Mouse (Mus musculus): Measurements from ENCODE around the gene 1700061G19Rik.
"Not testable (repeated sequence)": the region's sequence is repeated elsewhere in the genome, so short reads cannot be mapped to it uniquely, and the experiment has no call there.

The 1700061G19Rik gene

DNA sequence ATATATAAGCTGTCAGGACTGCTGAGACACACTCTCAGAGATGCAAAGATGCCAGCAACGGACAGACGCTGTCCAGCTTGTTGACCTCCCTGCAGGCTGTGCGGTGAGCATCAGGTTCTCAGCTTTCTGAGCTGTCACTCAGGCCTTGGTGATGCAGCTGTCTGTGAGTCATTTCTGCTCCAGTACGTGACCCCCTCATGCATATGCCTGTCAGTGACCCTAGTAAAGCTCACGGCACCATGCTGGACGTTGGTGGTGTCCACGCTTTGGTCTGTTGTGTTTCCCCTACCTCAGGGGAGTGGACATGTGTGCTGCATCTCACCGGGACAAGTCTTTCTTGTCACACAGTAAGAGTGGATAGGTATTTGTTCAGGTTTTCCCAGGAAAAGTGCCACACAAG, 3.5 kb upstream of the 1700061G19Rik start:
- no peak for DNase-seq (ENCODE audit: low spot score in 2 of 2)

DNA sequence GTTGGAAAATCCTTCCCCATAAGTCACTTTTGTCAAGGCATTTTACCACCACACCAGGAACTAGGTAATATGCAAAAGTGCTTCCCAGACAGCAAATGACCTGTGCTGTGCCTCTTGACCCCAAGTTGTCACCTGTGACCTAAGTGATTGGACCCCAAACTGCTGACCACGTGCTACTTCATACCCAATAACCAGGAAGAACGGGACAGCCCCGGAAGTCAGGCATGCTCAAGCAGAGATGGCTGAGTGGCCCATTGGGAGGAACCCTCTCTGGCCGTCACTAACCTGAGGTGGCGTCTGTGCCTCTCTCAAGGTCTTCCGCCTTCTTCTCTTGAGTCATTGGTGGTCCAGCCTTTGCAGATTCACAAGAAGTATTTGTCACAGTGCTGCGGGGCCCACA, 2.8 kb upstream of the 1700061G19Rik start:
- DNase-seq (ENCODE audit: low spot score in 2 of 2) = no peak

DNA sequence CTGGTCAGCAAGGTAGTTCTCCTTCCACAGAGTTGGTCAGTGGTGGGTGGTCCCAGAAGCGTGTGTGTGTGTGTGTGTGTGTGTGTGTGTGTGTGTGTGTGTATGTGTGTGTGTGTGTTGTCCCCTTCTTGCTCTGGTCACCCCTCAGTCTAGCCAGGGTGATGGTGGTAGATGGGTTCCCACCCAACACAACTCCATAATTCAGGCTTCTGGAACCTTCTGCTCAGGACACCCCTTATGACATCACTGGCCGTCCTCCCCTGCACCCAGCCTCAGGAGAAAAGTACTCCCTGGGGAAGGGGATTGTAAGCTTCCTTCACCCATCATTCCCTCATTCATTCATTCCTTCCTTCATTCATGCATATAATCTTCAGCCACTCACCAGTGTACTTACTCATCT, 1.0 kb upstream of the 1700061G19Rik start, which contains the start of gene Acsbg2:
Acsbg2 (minus strand) TSS at position 211 of the 400 bp plus-strand sequence.
- DNase-seq (ENCODE audit: low spot score in 2 of 2) = no peak

DNA sequence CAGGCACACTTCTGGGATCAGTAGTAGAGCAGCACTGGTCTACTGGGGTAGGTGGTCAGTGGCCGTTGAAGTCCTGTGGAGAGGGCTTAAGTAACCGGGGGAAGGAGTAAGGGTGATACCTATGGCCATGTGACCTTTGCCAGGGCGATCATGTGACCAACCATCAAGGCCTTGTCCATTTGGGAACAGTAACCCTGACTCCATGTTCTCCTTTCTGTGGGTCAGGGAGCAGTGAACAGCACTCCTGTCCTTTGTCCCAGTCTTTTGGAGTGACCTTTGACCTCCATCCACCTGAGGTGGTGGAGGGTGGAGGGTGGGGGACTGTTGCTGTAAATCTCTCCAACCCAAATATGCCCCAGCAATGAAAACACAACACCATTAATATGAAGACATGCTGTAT, 1.2 kb downstream of the 1700061G19Rik start:
- no peak for DNase-seq (ENCODE audit: low spot score in 2 of 2)

DNA sequence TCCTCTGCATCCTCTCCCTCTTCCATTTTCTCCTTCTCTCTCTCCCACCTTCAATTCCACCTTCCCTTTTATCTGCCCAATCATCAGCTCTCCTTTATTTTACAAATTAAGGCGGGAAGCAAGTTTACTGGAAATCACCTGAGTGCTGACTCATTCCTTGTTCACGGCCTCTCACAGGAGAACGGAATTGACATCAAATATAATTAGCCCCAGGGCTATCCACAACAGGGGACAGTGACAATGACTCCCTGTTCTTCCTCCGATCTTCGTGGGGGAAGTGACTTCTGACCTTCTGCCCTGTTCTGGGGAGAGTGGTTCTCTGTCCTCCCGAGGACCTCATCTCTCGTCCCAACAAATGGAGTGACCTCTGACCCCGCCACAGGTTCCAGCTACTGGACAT, 1.7 kb downstream of the 1700061G19Rik start:
- no peak for DNase-seq (ENCODE audit: low spot score in 2 of 2)

DNA sequence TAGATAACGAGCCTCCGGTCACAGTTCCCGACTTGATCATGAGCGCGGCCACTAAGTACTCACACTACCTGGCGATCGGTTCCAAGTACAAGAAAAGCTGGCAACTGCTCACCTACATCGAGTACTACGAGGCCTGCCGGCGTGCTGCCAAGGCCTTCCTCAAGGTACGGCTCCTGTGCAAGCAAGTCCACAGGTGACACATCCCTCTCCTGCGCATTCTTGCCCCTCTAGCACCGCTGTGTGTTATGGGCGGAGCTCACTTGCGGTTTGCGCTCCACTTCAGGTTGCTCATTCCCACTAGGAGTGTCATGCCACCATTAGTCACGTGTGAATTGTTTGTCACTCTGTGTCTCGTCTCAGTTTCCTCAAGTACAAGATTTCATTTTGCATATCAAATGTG, 2.1 kb downstream of the 1700061G19Rik start:
- DNase-seq (ENCODE audit: low spot score in 2 of 2) = no peak

DNA sequence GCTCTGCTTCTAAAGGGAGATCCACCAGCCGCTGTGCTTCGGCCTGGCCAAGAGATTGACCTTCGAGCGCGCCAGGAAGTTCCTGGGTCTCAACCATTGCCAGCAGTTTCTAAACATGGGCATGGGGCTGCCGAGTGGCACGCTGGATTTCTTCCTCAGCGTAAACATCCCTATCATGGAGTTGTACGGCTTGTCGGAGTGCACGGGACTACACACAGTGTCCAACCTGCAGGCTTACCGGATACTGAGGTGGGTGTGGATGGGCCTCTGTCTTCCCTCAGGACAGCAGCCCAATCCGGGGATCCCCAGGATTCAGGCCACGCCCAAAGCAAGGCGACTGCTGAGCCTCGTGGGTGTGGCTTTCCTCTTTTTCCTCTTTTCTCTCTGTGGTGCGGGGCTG, 8.3 kb downstream of the 1700061G19Rik start:
- no peak for DNase-seq (ENCODE audit: low spot score in 2 of 2)

DNA sequence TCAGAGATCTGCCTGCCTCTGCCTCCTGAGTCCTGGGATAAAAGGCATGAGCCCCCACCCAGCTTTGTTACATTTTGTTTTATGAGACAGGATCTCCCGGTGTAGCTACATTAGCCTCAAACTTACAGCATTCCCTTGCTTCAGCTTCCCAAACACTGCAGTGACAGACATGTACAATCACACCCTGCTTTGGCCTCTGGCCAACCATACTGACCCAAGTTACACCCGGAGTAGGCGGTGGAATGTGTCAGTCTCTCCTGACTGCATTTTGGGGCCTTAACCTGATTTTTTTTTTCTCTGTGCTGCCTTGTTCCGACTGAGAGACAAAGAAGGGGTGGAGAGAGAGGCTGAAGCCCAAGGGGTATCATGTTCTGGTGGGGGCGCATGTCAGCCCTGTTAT, 9.1 kb downstream of the 1700061G19Rik start:
- DNase-seq (ENCODE audit: low spot score in 2 of 2) = no peak

DNA sequence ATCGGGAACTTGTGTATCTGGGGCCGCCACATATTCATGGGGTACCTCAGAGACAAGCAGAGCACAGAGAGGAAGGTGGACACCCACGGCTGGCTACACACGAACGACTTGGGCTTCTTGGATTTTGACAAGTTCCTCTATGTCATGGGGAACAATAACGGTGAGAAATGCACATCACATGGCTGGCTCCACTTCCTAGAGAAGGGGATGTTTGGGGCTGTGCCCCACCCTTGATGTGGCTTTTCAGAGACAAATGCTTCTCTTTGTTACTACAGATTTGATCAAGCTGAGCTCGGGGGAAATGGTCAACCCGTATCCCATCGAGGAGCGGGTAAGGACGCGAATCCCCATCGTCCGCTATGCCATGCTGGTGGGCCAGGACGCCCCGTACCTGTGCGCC, 9.5 kb downstream of the 1700061G19Rik start:
- DNase-seq (ENCODE audit: low spot score in 2 of 2) = no peak

DNA sequence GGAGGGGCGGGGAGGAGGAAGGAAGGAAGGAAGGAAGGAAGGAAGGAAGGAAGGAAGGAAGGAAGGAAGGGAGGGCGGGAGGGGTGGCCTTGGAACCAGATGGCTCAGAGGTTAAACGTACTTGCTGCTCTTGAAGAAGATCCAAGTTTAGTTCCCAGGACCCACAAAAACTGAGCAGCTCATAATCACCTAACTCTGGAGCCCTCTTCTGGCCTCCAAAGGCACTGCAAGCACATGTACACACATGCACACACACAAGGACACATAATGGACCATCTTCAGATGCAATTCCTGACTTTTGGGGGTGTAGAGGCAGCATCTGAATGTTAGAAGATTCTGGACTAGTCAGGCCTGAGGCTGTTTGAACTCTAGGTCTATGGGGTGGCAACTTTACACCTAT, 12.8 kb downstream of the 1700061G19Rik start:
- no peak for DNase-seq (ENCODE audit: low spot score in 2 of 2)

DNA sequence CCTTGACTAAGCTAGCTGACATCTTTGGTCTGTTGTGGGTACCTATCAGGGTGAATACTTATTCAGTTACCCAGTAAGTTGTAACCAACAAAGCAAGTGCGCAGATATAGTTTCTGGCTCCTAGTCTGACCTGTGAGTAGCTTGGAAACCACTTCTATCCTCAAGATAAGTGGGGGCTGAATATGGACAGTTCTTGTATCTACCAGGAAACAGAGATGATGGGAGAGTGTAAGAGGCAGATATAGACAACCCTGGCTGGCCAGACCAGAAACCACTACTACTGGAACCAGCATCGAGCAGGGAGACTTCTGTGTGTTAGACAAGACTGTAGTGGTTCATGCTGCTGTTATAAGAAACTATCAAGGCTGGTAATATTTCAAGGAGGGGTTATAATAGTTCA, 14.7 kb downstream of the 1700061G19Rik start:
- no peak for DNase-seq (ENCODE audit: low spot score in 2 of 2)

DNA sequence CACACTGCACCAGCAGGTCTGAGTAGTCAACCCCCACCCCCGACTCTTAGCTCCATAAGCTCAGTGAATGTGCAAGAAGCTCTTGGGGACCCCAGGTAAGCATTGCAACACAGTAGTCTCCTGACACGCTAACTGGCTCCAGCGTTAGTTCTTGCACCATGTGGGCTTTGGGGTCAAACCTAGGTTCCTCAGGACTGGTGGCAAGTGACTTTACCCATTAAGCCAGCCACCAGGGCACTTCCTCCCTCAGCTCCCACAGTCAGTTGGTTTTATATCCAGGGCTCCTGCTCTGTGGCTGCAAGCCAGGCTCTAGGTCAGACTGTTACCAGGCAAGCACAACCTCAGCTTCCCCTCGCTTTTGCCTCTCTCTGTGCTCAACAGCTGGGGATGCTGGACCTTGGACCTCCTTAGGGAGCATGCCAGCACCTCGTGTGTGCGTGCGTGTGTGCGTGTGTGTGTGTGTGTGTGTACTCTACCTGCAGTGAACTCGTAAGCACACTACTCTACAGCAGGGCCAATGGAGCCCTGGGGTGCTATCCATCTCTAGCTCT, 20.2 kb downstream of the 1700061G19Rik start:
- DNase-seq (ENCODE audit: low spot score in 2 of 2) = no peak

DNA sequence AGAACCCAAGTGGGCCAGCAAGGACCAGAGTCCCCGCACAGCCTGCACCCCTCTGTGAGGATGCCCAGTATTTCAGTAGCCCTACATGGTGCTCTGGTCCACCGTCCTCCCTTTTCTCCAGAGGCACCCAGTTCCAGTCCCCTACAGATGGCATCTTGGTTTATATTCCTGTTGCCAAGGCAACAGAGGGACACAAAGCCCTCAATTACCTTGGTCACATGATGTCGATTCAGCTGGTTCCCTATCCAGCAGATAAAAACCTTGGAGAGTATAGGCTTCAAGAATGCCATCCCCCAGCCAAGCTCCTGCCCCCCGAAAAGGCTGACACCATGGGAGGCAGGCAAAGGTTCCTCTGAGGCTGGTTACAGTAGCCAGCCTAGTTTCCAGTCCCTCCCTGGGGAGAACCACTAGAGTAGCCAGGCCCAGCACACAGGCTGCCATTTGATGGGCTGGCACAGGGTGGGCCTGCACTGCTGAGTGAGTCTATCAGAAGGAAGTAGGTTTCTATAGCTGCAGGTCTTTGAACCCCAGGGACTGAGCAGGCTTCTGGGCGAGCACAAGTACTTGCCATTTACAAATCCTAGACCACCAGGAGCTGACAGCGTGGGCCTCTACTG, 21.3 kb downstream of the 1700061G19Rik start:
- DNase-seq (ENCODE audit: low spot score in 2 of 2) = no peak

DNA sequence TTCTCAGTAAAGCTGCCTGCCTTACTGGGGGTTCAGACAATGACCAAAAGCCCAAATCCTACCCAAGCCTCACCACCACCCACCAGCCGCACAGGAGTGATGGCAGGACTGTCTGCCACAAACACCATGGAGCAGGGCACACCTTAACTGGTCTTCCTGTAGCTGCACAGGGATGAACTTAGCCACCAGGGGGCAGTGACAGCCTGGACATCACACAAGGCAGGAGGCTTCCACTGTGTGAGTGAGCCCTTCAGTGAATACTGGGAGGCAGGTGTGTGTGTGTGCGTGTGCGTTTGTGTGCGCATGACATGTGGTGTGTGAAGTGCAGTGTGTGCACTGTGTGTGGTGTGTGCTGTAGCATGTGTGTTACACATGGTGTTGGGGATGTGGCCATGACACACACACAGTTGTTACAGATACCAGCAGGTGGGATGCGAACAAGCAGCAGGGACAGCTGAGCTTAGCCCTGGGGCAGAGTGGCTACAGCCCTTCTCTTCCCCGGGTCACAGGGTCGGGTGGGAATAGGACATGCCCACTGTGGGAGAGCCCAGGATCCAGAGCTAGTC, 22.4 kb downstream of the 1700061G19Rik start:
- DNase-seq (ENCODE audit: low spot score in 2 of 2) = peak; percentile 54 to 75

DNA sequence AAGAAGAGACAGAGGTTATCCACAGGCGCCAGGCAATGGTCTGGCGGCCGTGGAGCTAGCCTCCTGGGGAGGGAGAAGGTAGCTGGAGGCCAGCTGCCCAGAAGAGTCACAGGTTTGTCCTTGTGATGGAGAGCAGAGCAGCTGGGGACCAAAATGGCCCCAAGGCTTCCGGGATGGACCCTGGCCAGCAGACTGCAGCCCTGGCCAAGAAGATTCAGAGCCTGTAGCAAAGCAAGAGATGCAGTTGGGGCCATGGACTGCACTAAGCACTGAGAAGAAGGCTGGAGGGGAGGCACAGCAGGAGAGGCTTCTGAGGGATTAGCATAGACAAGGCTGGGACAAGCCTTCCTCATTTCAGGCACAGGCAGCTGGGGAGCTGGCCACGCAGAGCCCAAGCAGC, 27.4 kb downstream of the 1700061G19Rik start:
- DNase-seq (ENCODE audit: low spot score in 2 of 2) = no peak

DNA sequence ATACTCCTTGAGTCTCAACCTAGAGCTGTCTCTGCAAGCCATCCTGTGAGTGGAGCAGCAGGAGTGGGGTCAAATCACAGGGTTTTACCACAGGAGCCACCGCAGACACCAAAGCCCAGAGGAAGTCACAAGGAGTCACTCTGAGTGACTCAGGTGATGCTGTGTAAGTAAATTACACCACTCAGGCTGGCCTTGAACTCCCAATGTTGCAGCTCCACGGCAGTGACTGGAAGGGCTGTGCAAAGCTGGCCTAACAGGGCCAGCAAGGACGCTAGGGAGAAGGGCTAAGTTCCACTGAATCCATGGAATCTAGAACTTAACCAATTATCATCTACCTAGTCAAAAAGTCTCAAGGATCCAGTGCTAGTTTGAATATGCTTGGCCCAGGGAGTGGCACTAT, 30.9 kb downstream of the 1700061G19Rik start:
- DNase-seq (ENCODE audit: low spot score in 2 of 2) = no peak

DNA sequence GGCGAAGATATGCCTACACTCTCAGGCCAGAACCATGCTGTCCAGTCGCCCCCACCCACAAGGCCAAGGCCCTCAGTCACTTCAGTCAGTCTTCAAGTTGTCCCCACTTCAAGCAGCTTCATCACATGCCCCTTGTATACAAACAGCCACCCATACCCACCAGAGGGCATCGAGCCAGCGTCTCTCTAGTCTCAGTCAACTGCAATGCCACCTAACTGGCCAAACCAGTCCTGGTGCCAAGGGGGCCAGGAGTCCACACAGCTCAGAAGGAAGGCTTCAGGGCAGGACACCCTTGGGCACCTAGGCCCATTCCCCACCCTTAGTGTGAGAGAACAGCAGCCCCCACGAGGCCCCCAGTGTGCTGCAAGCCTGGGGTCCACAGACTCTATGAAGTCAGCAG, 31.8 kb downstream of the 1700061G19Rik start:
- DNase-seq (ENCODE audit: low spot score in 2 of 2) = no peak

DNA sequence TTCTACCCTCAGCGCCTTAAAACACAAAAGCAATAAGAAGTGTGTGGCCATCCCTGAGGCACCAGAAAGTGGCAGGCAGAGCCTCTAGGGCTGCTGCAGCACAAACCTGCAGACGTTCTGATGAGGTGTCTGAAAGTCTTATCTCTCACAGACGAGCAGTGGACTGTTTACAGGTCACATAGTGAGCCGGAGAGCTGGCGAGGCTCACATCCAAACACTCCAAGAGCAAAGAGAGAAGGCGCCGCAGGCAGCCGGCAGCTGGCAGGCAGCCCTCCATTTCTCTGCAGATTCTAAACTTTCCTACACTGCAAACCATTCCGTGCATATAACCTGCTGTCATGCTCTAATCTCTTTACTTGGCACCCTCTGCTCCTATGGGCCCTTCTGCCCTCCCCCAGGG, 32.6 kb downstream of the 1700061G19Rik start:
- no peak for DNase-seq (ENCODE audit: low spot score in 2 of 2)

DNA sequence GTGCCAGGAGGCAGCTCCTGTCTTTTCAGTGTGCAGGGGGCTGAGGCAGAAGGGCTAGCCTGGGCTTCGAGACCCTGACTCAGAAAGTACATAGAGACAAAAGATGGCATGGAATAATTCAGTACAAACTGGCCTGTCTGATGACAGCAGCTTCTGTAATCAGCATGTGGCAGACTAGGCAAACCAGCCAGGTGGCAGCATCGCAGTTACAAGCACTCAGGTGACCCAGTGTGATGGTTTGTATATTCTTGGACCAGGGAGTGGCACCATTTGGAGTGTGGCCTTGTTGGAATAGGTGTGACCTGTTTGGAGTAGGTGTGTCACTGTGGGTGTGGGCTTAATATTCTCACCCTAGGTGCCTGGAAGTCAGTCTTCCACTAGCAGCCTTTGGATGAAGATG, 34.5 kb downstream of the 1700061G19Rik start:
- DNase-seq (ENCODE audit: low spot score in 2 of 2) = not testable (repeated sequence)

DNA sequence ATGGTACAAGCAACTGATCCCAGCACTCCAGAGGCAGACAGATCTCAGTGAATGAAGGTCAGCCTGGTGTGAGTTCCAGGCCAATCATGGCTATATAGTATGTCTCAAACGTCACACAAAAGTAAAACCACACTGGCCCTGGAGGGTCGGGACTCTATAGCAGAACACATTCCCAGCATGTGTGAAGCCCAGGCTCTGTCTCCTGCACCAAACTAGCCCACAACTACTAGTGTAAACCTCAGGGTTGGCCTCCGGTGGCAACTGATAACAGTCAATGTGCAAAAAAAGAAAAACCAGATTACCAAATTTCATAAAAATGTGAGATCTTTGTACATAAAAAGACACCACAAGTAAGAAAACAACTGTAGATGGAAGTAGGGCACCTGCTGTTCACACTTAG, 37.7 kb downstream of the 1700061G19Rik start:
- no peak for DNase-seq (ENCODE audit: low spot score in 2 of 2)

DNA sequence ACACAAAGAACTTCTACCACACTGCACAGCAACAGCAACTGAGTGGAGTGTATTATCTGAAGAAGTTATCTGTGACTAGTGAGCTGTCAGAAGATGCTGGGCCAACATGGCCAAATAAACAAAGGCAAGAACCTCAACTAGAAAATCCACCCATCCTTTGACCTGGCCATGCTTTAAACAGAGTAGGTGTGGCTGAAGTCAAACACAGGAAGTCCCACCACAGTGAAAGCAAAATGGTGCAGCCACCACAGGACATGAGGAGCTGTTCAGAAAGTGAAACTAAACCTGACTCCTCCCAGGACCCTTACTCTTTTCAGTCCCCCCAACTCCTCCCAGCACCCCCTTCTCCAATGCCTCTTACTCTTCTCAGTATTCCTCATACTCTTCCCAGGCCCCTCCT, 38.2 kb downstream of the 1700061G19Rik start:
- DNase-seq (ENCODE audit: low spot score in 2 of 2) = no peak

DNA sequence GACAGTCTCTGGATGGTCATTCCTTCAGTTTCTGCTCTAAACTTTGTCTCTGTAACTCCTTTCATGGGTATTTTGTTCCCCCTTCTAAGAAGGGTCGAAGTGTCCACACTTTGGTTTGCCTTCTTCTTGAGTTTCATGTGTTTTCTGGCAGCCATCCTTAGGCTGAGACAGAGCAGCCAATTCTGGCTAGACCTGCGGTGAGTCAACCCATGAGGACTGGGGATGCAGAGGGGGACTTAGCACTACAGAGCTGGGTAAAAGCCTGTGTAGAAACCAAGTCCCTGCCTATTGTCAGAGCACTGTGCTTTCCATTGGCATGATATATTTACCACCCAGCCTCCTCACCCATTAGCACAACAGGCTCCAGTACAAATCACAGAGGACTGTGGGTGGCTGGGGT, 41.9 kb downstream of the 1700061G19Rik start:
- no peak for DNase-seq (ENCODE audit: low spot score in 2 of 2)

DNA sequence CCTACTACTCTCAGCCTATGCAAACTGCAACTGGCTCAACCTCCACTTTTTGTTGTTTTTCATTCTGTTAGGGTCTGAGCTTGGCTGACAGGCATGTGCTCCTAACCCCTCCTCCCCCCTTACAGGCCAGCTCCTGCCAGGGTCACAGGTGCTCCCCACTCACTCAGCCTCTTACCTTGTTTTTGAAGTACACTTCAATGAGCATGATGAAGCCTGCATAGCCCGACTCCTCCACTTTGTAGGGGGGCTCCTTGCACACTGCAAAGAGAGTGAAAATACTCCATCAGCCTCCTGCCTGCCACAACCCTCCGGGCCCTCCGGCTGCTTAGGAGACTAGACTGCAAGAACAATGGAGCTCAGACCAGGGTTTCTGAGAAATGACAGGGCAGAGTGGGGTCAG, 44.4 kb downstream of the 1700061G19Rik start:
- DNase-seq (ENCODE audit: low spot score in 2 of 2) = no peak

DNA sequence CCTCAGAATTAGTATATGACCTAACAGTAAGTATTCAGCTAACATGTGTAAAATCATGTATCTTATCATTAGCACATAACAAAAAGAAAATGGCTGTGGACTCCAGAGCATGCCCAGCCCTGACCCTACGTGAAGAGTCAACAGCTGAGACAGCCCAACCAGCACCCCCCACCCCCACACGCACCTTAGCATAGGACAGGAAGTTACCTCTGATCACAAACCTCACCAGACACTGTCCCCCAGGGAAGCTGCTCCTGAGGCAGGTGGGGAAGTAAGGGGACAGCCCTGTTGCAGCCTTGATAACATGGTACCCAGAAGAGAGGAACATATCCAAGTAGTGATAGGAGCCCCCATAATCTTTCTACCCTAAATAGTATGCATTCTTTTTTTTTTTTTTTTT, 50.7 kb downstream of the 1700061G19Rik start:
- DNase-seq (ENCODE audit: low spot score in 2 of 2) = peak in 1 of 2 experiments; percentile 4

All from spleen, postnatal 14 days (tissue).